Mouse (Mus musculus) heart, embryonic 15.5 days (tissue): ENCODE measurements around the gene Inca1. TPM values are rescaled to one million over a fixed set of nuclear protein-coding genes. Genes with fewer than 3 reads are reported as not detected.

Source experiments
- ATAC-seq: fragments of 200-750 bp; cut with Nextera tagmentation; replicated peaks from 2 replicates; pipeline ENCODE4 v1.8.0; 2017; ENCODE audit warnings: low read depth, moderate TSS enrichment; ENCODE audit not compliant: insufficient number of reproducible peaks, insufficient read depth, low FRiP score
- H3K27ac ChIP-seq: fragments of 300-500 bp; sonication (generic); 2 replicates; pipeline ENCODE4 v1.5.1; 2015; ENCODE audit warnings: mild to moderate bottlenecking, inconsistent platforms
- H3K27me3 ChIP-seq: fragments of 300-500 bp; sonication (generic); 2 replicates; pipeline ENCODE4 v1.6.1; 2015; ENCODE audit warnings: inconsistent platforms
- H3K36me3 ChIP-seq: fragments of 300-500 bp; sonication (generic); 2 replicates; pipeline ENCODE4 v1.6.1; 2015; ENCODE audit warnings: mild to moderate bottlenecking, inconsistent platforms
- H3K4me1 ChIP-seq: fragments of 300-500 bp; sonication (generic); replicated peaks from 2 replicates; pipeline ENCODE4 v1.6.1; 2015; ENCODE audit warnings: inconsistent platforms
- H3K4me2 ChIP-seq: fragments of 300-500 bp; sonication (generic); 2 replicates; pipeline ENCODE4 v1.6.1; 2015; ENCODE audit warnings: inconsistent platforms, mild to moderate bottlenecking, moderate library complexity
- H3K4me3 ChIP-seq: fragments of 300-500 bp; sonication (generic); 2 replicates; pipeline ENCODE4 v1.5.1; 2015; ENCODE audit warnings: mild to moderate bottlenecking, inconsistent platforms
- H3K9ac ChIP-seq: fragments of 300-500 bp; sonication (generic); 2 replicates; pipeline ENCODE4 v1.6.1; 2015; ENCODE audit warnings: mild to moderate bottlenecking, inconsistent platforms
- H3K9me3 ChIP-seq: fragments of 300-500 bp; sonication (generic); replicated peaks from 2 replicates; pipeline ENCODE4 v1.6.1; 2016; ENCODE audit warnings: inconsistent platforms
- WGBS: fragments of 180-500 bp; shearing (Covaris S2); methylation state at CpG from one replicate; pipeline ENCODE4 v1.1.7; 2015; ENCODE audit warnings: mixed read lengths; 5-methylcytosine and 5-hydroxymethylcytosine counted together
- polyA plus RNA-seq: library from polyadenylated mRNA; unstranded; fragments of >200 nt; fragmentation: Nextera tagmentation; extraction: Ambion mirVana; gene quantifications from 2 replicates; pipeline ENCODE4 v1.2.1, GENCODE M21; 2015

The Inca1 gene
- 1.4 and 2.2 TPM in 2 replicates for polyA plus RNA-seq

- Histone ChIP-seq H3K27ac (peak within 1 kb of the TSS; percentile 96), H3K27me3 (no peaks in the 10 kb centered on the region), H3K4me1 (peaks cover 35% of the 10 kb centered on the region), H3K36me3 (peaks cover 19% of the 10 kb centered on the region), H3K4me3 (peak within 1 kb of the TSS; percentile 91), H3K4me2 (peak within 1 kb of the TSS; percentile 89), H3K9ac (peak within 1 kb of the TSS; percentile 98), H3K9me3 (no peaks in the 10 kb centered on the region)
- WGBS = under 1% methylated on average over 69 of the region's 69 CpGs
- peak; percentile 88 for ATAC-seq
Measured at GRCm38 (mm10) chr11:70699722-70700556, at the start of gene Inca1, which contains the start of gene Kif1c. Inca1 (minus strand) TSS chr11:70700155. Kif1c (plus strand) TSS chr11:70700548.

- Histone ChIP-seq H3K4me2 (no peak overlapping the region), H3K9ac (no peak overlapping the region), H3K4me3 (no peak overlapping the region), H3K36me3 (no peaks in the 10 kb centered on the region), H3K4me1 (no peaks in the 10 kb centered on the region), H3K9me3 (no peaks in the 10 kb centered on the region), H3K27me3 (no peaks in the 10 kb centered on the region), H3K27ac (no peak overlapping the region)
- WGBS = 73% methylated on average over 4 of the region's 4 CpGs
- ATAC-seq = no peak
Measured at GRCm38 (mm10) chr11:70747876-70748545, 48.1 kb upstream of the Inca1 start.

GRCm38 (mm10) chr11:70745636-70746035, 45.7 kb upstream of the Inca1 start:
- no peaks in the 10 kb centered on the region for H3K4me1 ChIP-seq
- no peaks in the 10 kb centered on the region for H3K27me3 ChIP-seq
- 66% methylated on average over 7 of the region's 7 CpGs for WGBS
- H3K4me3 ChIP-seq = no peak overlapping the region
- no peaks in the 10 kb centered on the region for H3K36me3 ChIP-seq
- no peak overlapping the region for H3K4me2 ChIP-seq
- H3K27ac ChIP-seq = no peak overlapping the region
- ATAC-seq = no peak
- H3K9ac ChIP-seq = no peak overlapping the region
- no peaks in the 10 kb centered on the region for H3K9me3 ChIP-seq

GRCm38 (mm10) chr11:70742581-70743459, 42.9 kb upstream of the Inca1 start:
- Histone ChIP-seq H3K9ac (no peak overlapping the region), H3K4me1 (no peaks in the 10 kb centered on the region), H3K27me3 (no peaks in the 10 kb centered on the region), H3K36me3 (no peaks in the 10 kb centered on the region), H3K4me2 (no peak overlapping the region), H3K9me3 (no peaks in the 10 kb centered on the region), H3K27ac (no peak overlapping the region), H3K4me3 (no peak overlapping the region)
- WGBS = 76% methylated on average over 12 of the region's 12 CpGs
- ATAC-seq = no peak

- Histone ChIP-seq H3K9ac (no peak overlapping the region), H3K9me3 (no peaks in the 10 kb centered on the region), H3K4me3 (no peak overlapping the region), H3K4me2 (no peak overlapping the region), H3K36me3 (no peaks in the 10 kb centered on the region), H3K4me1 (no peaks in the 10 kb centered on the region), H3K27me3 (no peaks in the 10 kb centered on the region), H3K27ac (no peak overlapping the region)
- WGBS = 81% methylated on average over 7 of the region's 7 CpGs
- ATAC-seq = no peak
Measured at GRCm38 (mm10) chr11:70742117-70742516, 42.2 kb upstream of the Inca1 start.

- H3K36me3 ChIP-seq = no peaks in the 10 kb centered on the region
- no peak overlapping the region for H3K4me2 ChIP-seq
- no peak overlapping the region for H3K4me3 ChIP-seq
- no peak overlapping the region for H3K9ac ChIP-seq
- no peak for ATAC-seq
- WGBS = 81% methylated on average over 3 of the region's 3 CpGs
- H3K27ac ChIP-seq = no peak overlapping the region
- no peaks in the 10 kb centered on the region for H3K27me3 ChIP-seq
- H3K4me1 ChIP-seq = no peaks in the 10 kb centered on the region
- H3K9me3 ChIP-seq = no peaks in the 10 kb centered on the region
Measured at GRCm38 (mm10) chr11:70741603-70742002, 41.6 kb upstream of the Inca1 start.

- Histone ChIP-seq H3K9me3 (no peaks in the 10 kb centered on the region), H3K36me3 (no peaks in the 10 kb centered on the region), H3K4me3 (no peak overlapping the region), H3K27ac (no peak overlapping the region), H3K4me2 (no peak overlapping the region), H3K27me3 (no peaks in the 10 kb centered on the region), H3K4me1 (peaks cover 8% of the 10 kb centered on the region; the same call in 1 of the 2 replicates), H3K9ac (no peak overlapping the region)
- no peak for ATAC-seq
- 54% methylated on average over 5 of the region's 5 CpGs for WGBS
Measured at GRCm38 (mm10) chr11:70737749-70738148, 37.8 kb upstream of the Inca1 start.

GRCm38 (mm10) chr11:70733256-70733655, 33.3 kb upstream of the Inca1 start:
- Histone ChIP-seq H3K4me1 (peaks cover 8% of the 10 kb centered on the region; the same call in 1 of the 2 replicates), H3K36me3 (peaks cover 11% of the 10 kb centered on the region), H3K27me3 (no peaks in the 10 kb centered on the region), H3K9ac (no peak overlapping the region), H3K4me3 (no peak overlapping the region), H3K9me3 (no peaks in the 10 kb centered on the region), H3K4me2 (no peak overlapping the region), H3K27ac (no peak overlapping the region)
- WGBS = 52% methylated on average over 5 of the region's 5 CpGs
- ATAC-seq = no peak

GRCm38 (mm10) chr11:70731178-70731577, 31.2 kb upstream of the Inca1 start:
- no peak overlapping the region for H3K4me2 ChIP-seq
- WGBS = 45% methylated on average over 5 of the region's 5 CpGs
- no peaks in the 10 kb centered on the region for H3K9me3 ChIP-seq
- peaks cover 7% of the 10 kb centered on the region; the same call in 1 of the 2 replicates for H3K4me1 ChIP-seq
- no peak overlapping the region for H3K4me3 ChIP-seq
- H3K27ac ChIP-seq = no peak overlapping the region
- H3K9ac ChIP-seq = no peak overlapping the region
- H3K27me3 ChIP-seq = no peaks in the 10 kb centered on the region
- no peak for ATAC-seq
- H3K36me3 ChIP-seq = peaks cover 29% of the 10 kb centered on the region

GRCm38 (mm10) chr11:70730427-70731038, 30.6 kb upstream of the Inca1 start:
- H3K4me1 ChIP-seq = peaks cover 5% of the 10 kb centered on the region; the same call in 1 of the 2 replicates
- H3K27me3 ChIP-seq = no peaks in the 10 kb centered on the region
- H3K36me3 ChIP-seq = peaks cover 36% of the 10 kb centered on the region
- no peak overlapping the region for H3K4me2 ChIP-seq
- no peak overlapping the region for H3K27ac ChIP-seq
- no peak for ATAC-seq
- no peak overlapping the region for H3K4me3 ChIP-seq
- WGBS = 75% methylated on average over 9 of the region's 9 CpGs
- H3K9me3 ChIP-seq = no peaks in the 10 kb centered on the region
- no peak overlapping the region for H3K9ac ChIP-seq
